Mouse (Mus musculus): ENCODE results near the gene Nudt2. TPM values are rescaled to one million over a fixed set of nuclear protein-coding genes. Genes with fewer than 3 reads are reported as not detected.

Nudt2 gene
- 25.5 TPM for polyA plus RNA-seq (2014; fragmentation: Illumina TruSeq; extraction: RNeasy Lipid Tissue Mini Kit (QIAGEN cat#74804))

DNA sequence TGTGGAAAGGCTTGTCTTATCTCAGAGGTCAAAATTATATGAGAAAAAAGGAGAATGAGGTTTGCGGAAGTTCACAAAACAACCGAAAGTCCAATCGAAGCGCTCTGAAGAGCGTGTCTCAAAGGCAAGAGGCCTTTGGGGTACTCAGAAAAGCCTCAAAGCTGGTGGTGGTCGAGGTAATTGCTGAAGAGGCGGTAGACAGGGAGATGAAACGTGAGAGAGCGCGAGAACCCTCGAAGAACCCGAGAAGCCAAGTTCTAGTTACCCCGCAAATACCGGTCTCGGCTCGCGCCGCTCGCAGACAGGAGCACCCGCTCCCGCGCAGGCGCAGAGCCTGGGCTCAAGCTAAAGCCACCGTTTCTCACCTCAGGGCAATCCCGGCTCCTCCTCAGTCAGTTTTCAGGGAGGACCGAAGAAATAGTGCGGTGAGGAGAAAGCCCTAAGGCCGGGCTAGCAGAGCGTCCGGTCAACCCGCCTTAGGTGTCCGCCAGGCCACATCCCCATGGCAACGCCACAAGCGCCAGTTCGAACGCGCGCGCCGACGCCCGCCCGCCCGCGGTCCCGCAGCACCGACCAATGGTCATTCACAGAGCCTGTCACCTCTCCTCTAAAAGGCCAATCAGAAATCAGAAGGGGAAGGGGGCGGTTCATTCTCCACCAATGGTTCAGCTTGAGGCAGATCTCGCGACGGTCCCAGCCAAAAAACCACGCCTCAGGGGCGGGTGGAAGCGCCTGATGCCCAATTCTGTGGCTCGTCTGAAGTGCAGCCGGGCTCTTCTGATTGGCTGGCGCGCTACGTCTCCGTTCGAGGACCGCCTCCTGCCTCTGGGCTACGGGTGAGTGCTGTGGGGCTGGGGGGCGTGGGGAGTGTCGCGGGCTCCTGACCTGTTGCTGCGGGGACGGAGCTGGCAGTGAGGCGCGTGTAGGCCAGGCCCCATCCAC, at the start of gene Nudt2, which contains the start of gene Kif24:
Nudt2 (plus strand) TSS at position 807 of the 942 bp plus-strand sequence.
Kif24 (minus strand) TSS at position 543 of the 942 bp plus-strand sequence.

DNA sequence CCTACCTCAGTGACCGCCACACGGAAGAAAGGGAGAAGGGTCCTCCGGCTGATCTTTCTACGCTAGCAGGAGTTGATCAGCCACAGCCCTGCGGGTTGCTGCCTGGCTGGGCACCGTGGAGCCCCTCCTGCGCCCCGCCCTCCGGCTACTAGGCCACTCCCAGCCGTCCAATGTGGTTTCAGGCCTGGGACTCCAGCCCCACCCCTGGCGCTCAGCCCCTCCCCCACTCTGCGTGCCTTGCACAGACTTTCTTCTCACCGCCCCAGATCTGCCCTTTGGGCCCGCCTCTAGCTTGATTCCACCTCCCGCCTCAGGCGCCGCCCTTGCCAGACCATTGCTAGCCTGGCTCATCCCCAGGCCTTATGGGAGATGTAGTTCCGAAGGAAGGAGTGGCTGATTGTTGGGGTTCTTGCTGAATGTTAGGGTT, 38.0 kb downstream of the Nudt2 start, which contains the start of gene AI464131:
AI464131 (minus strand) TSS at position 91 of the 427 bp plus-strand sequence.

DNA sequence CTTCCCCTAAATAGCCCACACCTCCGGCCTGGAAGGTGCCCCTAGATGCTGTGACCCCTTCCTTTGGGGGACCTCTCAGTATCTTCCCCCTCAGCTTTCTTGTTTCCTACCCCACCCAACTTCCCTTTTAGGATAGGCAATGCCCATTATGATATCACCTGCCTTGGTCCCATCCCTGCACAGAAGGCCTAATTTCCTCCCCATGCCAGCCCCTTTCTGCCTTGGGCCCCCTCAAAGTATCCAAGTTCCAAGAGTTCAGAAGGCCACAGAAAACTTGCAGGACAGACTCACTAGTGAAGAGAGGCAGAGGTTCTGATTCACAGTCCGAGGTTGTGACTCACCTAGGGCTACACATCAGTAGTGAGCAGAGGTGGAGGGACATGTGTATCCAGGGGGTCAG, 52.3 kb downstream of the Nudt2 start, which contains the start of gene 1110017D15Rik:
1110017D15Rik (minus strand) TSS at position 101 of the 400 bp plus-strand sequence.

Other genes with a start within 250 kb of the Nudt2 start
- 109 TPM for gene Ubap2, start 190.0 kb upstream of the Nudt2 start, polyA plus RNA-seq (2014; fragmentation: Illumina TruSeq; extraction: RNeasy Lipid Tissue Mini Kit (QIAGEN cat#74804))
- gene Dcaf12, start 150.3 kb upstream of the Nudt2 start, polyA plus RNA-seq (2014; fragmentation: Illumina TruSeq; extraction: RNeasy Lipid Tissue Mini Kit (QIAGEN cat#74804)), result 47.9 TPM
- gene Ubap1, start 116.2 kb upstream of the Nudt2 start, polyA plus RNA-seq (2014; fragmentation: Illumina TruSeq; extraction: RNeasy Lipid Tissue Mini Kit (QIAGEN cat#74804)), result 50.9 TPM
- 4.3 TPM for gene Kif24, start 264 bp upstream of the Nudt2 start, polyA plus RNA-seq (2014; fragmentation: Illumina TruSeq; extraction: RNeasy Lipid Tissue Mini Kit (QIAGEN cat#74804))
- 2.4 TPM for gene AI464131, start 37.9 kb downstream of the Nudt2 start, polyA plus RNA-seq (2014; fragmentation: Illumina TruSeq; extraction: RNeasy Lipid Tissue Mini Kit (QIAGEN cat#74804))
- gene 1110017D15Rik, start 52.2 kb downstream of the Nudt2 start, polyA plus RNA-seq (2014; fragmentation: Illumina TruSeq; extraction: RNeasy Lipid Tissue Mini Kit (QIAGEN cat#74804)), result 5.9 TPM
- 1.6 TPM for gene Fam219a, start 104.4 kb downstream of the Nudt2 start, polyA plus RNA-seq (2014; fragmentation: Illumina TruSeq; extraction: RNeasy Lipid Tissue Mini Kit (QIAGEN cat#74804))
- gene Dnaic1, start 104.6 kb downstream of the Nudt2 start, polyA plus RNA-seq (2014; fragmentation: Illumina TruSeq; extraction: RNeasy Lipid Tissue Mini Kit (QIAGEN cat#74804)), result 0.68 TPM
- not detected for gene Enho, start 175.2 kb downstream of the Nudt2 start, polyA plus RNA-seq (2014; fragmentation: Illumina TruSeq; extraction: RNeasy Lipid Tissue Mini Kit (QIAGEN cat#74804))
- 0.71 TPM for gene Cntfr, start 231.9 kb downstream of the Nudt2 start, polyA plus RNA-seq (2014; fragmentation: Illumina TruSeq; extraction: RNeasy Lipid Tissue Mini Kit (QIAGEN cat#74804))
- 15.1 TPM for gene Il11ra1, start 234.8 kb downstream of the Nudt2 start, polyA plus RNA-seq (2014; fragmentation: Illumina TruSeq; extraction: RNeasy Lipid Tissue Mini Kit (QIAGEN cat#74804))
- not detected for gene Rpp25l, start 248.4 kb downstream of the Nudt2 start, polyA plus RNA-seq (2014; fragmentation: Illumina TruSeq; extraction: RNeasy Lipid Tissue Mini Kit (QIAGEN cat#74804))

Measured in ovary, adult 10 weeks (tissue).